Mouse (Mus musculus) liver, adult 10 weeks (tissue): ENCODE data around the gene Stxbp5l. TPM values are rescaled to one million over a fixed set of nuclear protein-coding genes. Genes with fewer than 3 reads are reported as not detected.

Experiments
- polyA plus RNA-seq: library from polyadenylated mRNA; stranded (reverse); fragments of 350-450 nt; fragmentation: Illumina TruSeq; extraction: RNeasy Lipid Tissue Mini Kit (QIAGEN cat#74804); gene quantifications from one replicate; pipeline ENCODE4 v1.2.3, GENCODE M21; 2014; ENCODE audit warnings: low read depth, low replicate concordance

The Stxbp5l gene
- 0.19 TPM for polyA plus RNA-seq

GRCm38 (mm10) chr16:37384821-37385344 lies at the start of gene Stxbp5l:
Gene Stxbp5l, minus strand, starts transcription at chr16:37384962.

Other genes starting within 250 kb of the Stxbp5l start
- gene Gtf2e1, start 154.8 kb upstream of the Stxbp5l start, polyA plus RNA-seq: 10.2 TPM
- 23.5 TPM for gene Rabl3, start 154.9 kb upstream of the Stxbp5l start, polyA plus RNA-seq
- 833 TPM for gene Hgd, start 195.2 kb upstream of the Stxbp5l start, polyA plus RNA-seq